Mouse (Mus musculus) stomach, postnatal 0 days (tissue): ENCODE measurements around the gene Ppp2r3a. TPM values are rescaled to one million over a fixed set of nuclear protein-coding genes. Genes with fewer than 3 reads are reported as not detected.

ENCODE experiments used
- ATAC-seq: fragments of 200-750 bp; cut with Nextera tagmentation; 2 replicates; pipeline ENCODE4 v1.8.0; 2017; ENCODE audit not compliant: low FRiP score, low TSS enrichment
- DNase-seq: peaks from one replicate; pipeline ENCODE4 v3.0.0-alpha.2; 2016; ENCODE audit warnings: low spot score
- H3K27ac ChIP-seq: fragments of 300-500 bp; sonication (generic); replicated peaks from 2 replicates; pipeline ENCODE4 v1.5.1; 2014; ENCODE audit warnings: mild to moderate bottlenecking, control low read depth
- H3K27me3 ChIP-seq: fragments of 300-500 bp; sonication (generic); 2 replicates; pipeline ENCODE4 v1.6.1; 2014; ENCODE audit warnings: low read length; ENCODE audit not compliant: control insufficient read depth, insufficient read depth
- H3K36me3 ChIP-seq: fragments of 300-500 bp; sonication (generic); 2 replicates; pipeline ENCODE4 v1.6.1; 2014; ENCODE audit warnings: low read length, mixed read lengths; ENCODE audit not compliant: control insufficient read depth, insufficient read depth
- H3K4me1 ChIP-seq: fragments of 300-500 bp; sonication (generic); replicated peaks from 2 replicates; pipeline ENCODE4 v1.6.1; 2014; ENCODE audit warnings: antibody characterized with exemption; ENCODE audit not compliant: control insufficient read depth, insufficient read depth
- H3K4me2 ChIP-seq: fragments of 300-500 bp; sonication (generic); replicated peaks from 2 replicates; pipeline ENCODE4 v1.6.1; 2014; ENCODE audit warnings: low read depth, mild to moderate bottlenecking, control low read depth, moderate library complexity
- H3K4me3 ChIP-seq: fragments of 300-500 bp; sonication (generic); 2 replicates; pipeline ENCODE4 v1.5.1; 2014; ENCODE audit warnings: low read depth, low read length, control low read depth
- H3K9ac ChIP-seq: fragments of 300-500 bp; sonication (generic); 2 replicates; pipeline ENCODE4 v1.6.1; 2014; ENCODE audit warnings: mild to moderate bottlenecking, low read length, control low read depth, mixed read lengths
- H3K9me3 ChIP-seq: fragments of 300-500 bp; sonication (generic); 2 replicates; pipeline ENCODE4 v1.6.1; 2016; ENCODE audit warnings: low read length; ENCODE audit not compliant: control insufficient read depth
- CTCF ChIP-seq: IDR thresholded peaks from 2 replicates; pipeline ENCODE4 v1.5.1; 2016; ENCODE audit warnings: antibody characterized with exemption, low read depth, mild to moderate bottlenecking, moderate library complexity
- EP300 ChIP-seq: optimal IDR thresholded peaks from 2 replicates; pipeline ENCODE3; 2016; ENCODE audit warnings: antibody characterized with exemption
- WGBS: fragments of 180-500 bp; shearing (Covaris S2); extraction: QIAGEN DNeasy Blood & Tissue Kit; methylation state at CpG from one replicate; pipeline ENCODE4 v1.1.7; 2014; 5-methylcytosine and 5-hydroxymethylcytosine counted together
- polyA plus RNA-seq: library from polyadenylated mRNA; unstranded; fragments of >200 nt; fragmentation: Nextera tagmentation; extraction: Ambion mirVana; gene quantifications from 2 replicates; pipeline ENCODE4 v1.2.1, GENCODE M21; 2015

Ppp2r3a gene
- polyA plus RNA-seq, 1 experiment from 2014 or later = 6.8 TPM

DNA sequence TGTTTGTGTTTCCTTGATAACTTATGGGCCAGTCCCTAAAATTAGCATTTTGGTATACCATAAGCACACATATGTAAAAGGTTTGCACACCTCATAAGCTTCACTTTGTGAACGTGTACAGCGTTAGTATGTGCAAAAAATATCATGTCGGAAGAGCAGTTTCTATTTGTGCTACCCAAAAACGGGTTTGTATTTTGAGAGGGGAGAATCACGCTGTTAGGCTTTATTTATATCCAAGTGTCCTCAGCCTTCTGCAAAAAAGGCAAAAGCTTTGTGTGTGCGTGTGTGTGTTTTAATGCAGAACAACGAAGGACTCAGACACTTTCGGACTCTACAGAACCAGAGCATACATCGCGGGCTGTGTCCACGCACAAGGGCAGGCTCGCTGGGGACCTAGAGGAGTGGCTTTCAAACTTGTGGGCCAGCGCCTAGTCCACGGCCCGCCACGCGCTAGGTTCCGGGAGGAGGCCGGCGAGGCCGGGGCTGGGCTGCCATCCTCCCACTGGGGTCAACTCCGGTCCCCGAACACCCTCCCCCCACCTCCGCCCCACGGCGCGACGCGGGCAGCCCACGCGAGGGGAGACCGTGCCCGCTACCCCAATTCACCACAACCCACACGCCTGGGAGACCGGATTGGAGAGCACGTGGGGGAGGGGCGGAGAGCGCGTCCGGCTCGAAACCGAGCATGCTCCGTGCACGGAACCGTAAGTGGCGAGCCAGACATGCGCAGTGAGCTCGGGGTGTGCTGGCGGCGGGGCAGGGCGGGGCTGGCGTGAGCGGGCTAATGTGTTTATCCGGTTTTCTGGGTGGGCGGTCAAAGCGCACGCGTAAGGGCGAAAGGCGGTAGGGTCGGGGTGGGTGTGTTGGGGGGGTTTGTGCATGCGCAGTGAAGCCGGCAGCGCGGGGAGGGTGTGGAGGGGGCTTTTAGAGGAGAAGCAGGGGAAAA lies 178.3 kb downstream of the Ppp2r3a start:
- DNase-seq (peak; percentile 99), ATAC-seq (peak; percentile 94)
- Histone ChIP-seq H3K4me1 (no peaks in the 10 kb centered on the region), H3K4me2 (peak overlapping the region; percentile 73), H3K9me3 (no peaks in the 10 kb centered on the region), H3K9ac (peak overlapping the region; percentile 99), H3K27ac (peak overlapping the region; percentile 100), H3K27me3 (no peaks in the 10 kb centered on the region), H3K4me3 (peak overlapping the region; percentile 98), H3K36me3 (no peaks in the 10 kb centered on the region)
- no peak for TF ChIP-seq CTCF
- no peak for TF ChIP-seq EP300
- 1% methylated on average over 53 of the region's 65 CpGs for WGBS

DNA sequence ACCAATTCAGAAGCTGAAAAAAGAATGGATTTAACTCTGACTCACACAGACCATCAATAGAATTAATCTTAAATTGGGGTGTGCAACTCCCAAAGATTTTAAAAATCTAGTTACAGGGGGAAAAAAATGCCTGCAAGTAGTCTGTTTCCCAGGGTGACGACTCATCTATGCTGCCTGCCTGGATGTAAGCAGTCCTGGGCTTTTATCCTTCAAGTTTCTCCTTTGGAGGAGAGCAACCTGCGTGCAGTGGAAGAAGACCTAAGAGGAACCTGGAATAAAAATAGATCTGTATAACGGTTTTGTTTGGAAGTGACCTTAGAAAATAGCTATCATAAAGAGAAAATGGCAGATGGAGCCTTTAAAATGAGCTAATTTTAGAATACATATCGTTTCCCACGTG lies 179.1 kb downstream of the Ppp2r3a start:
- Histone ChIP-seq H3K27ac (no peak overlapping the region), H3K4me1 (no peaks in the 10 kb centered on the region), H3K4me3 (0 out of 2 replicates have a peak overlapping the region, but pooled peaks have one; percentile 98), H3K27me3 (no peaks in the 10 kb centered on the region), H3K36me3 (no peaks in the 10 kb centered on the region), H3K9ac (no peak overlapping the region), H3K4me2 (peak overlapping the region; percentile 73), H3K9me3 (no peaks in the 10 kb centered on the region)
- DNase-seq = no peak
- no peak for TF ChIP-seq EP300
- TF ChIP-seq CTCF = no peak
- 28% methylated on average over 5 of the region's 5 CpGs for WGBS
- no peak for ATAC-seq

DNA sequence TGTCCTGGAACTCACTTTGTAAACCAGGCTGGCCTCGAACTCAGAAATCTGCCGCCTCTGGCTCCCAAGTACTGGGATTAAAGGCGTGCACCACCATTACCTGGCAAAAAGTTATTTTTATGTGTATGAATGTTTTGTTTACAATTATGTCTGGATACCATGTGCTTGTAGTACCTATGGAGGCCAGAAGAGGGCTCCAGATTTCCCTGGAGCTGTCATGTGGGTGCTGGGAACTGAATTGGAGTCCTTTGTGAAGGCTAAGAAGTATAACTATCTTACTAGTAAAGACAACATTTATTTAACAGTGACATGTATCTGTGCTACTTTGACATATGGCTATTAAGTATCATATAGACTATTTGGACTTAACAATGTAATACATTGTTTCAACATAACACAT lies 181.8 kb downstream of the Ppp2r3a start:
- no peaks in the 10 kb centered on the region for H3K27me3 ChIP-seq
- WGBS = 95% methylated on average over 3 of the region's 3 CpGs
- no peak for DNase-seq
- H3K27ac ChIP-seq = no peak overlapping the region
- H3K4me2 ChIP-seq = no peak overlapping the region
- no peak overlapping the region for H3K9ac ChIP-seq
- no peak for ATAC-seq
- TF ChIP-seq EP300 = no peak
- TF ChIP-seq CTCF = peak; percentile 40
- no peaks in the 10 kb centered on the region for H3K9me3 ChIP-seq
- H3K36me3 ChIP-seq = no peaks in the 10 kb centered on the region
- no peaks in the 10 kb centered on the region for H3K4me1 ChIP-seq
- H3K4me3 ChIP-seq = no peak overlapping the region

- DNase-seq = no peak
- Histone ChIP-seq H3K4me3 (no peak overlapping the region), H3K4me1 (no peaks in the 10 kb centered on the region), H3K36me3 (no peaks in the 10 kb centered on the region), H3K9ac (no peak overlapping the region), H3K27me3 (no peaks in the 10 kb centered on the region), H3K9me3 (no peaks in the 10 kb centered on the region), H3K4me2 (no peak overlapping the region), H3K27ac (no peak overlapping the region)
- TF ChIP-seq CTCF = no peak
- TF ChIP-seq EP300 = no peak
- ATAC-seq = no peak
- WGBS = 68% methylated on average over 3 of the region's 3 CpGs
Measured at GRCm38 (mm10) chr9:101065076-101065602, 186.5 kb downstream of the Ppp2r3a start.

GRCm38 (mm10) chr9:101062253-101062780 lies 189.3 kb downstream of the Ppp2r3a start:
- no peaks in the 10 kb centered on the region for H3K4me1 ChIP-seq
- no peak overlapping the region for H3K4me2 ChIP-seq
- no peaks in the 10 kb centered on the region for H3K9me3 ChIP-seq
- no peak for TF ChIP-seq CTCF
- TF ChIP-seq EP300 = no peak
- H3K36me3 ChIP-seq = no peaks in the 10 kb centered on the region
- no peaks in the 10 kb centered on the region for H3K27me3 ChIP-seq
- H3K9ac ChIP-seq = no peak overlapping the region
- H3K27ac ChIP-seq = no peak overlapping the region
- DNase-seq (no peak), ATAC-seq (no peak)
- no peak overlapping the region for H3K4me3 ChIP-seq
- 54% methylated on average over 6 of the region's 6 CpGs for WGBS

DNA sequence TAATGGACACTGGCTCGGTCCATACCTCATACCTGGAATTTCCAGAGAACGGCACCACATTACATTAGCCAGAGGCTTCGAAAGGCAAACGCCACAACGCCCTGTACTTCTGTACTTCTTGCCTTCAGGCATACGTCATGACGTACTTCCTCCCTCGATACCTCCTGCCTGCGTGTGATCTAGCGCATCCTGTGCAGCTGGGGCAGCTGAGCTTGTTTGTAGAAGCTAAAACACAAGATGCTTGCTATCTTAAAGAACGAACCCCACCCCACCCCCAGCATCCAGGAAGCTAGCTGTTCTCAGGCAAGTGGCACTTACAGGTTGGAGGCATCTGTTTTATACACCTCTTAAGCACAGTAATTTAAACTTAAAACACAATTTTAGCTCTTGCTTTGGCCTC lies 190.6 kb downstream of the Ppp2r3a start:
- H3K4me2 ChIP-seq = no peak overlapping the region

More for the DNA sequence above, 190.6 kb downstream of the Ppp2r3a start:
- Histone ChIP-seq H3K36me3 (no peaks in the 10 kb centered on the region), H3K9me3 (no peaks in the 10 kb centered on the region), H3K4me3 (no peak overlapping the region), H3K4me1 (no peaks in the 10 kb centered on the region), H3K9ac (no peak overlapping the region), H3K27ac (no peak overlapping the region), H3K27me3 (no peaks in the 10 kb centered on the region)
- no peak for DNase-seq
- WGBS = 58% methylated on average over 11 of the region's 11 CpGs
- ATAC-seq = peak; percentile 42; the same call in 1 of the 2 replicates
- no peak for TF ChIP-seq EP300
- no peak for TF ChIP-seq CTCF
